Mouse (Mus musculus) brain, embryonic 14.5 days (tissue): Measurements from ENCODE around the gene Polr1d. TPM values are rescaled to one million over a fixed set of nuclear protein-coding genes. Genes with fewer than 3 reads are reported as not detected.

Experiments
- DNase-seq: peaks from one replicate; pipeline ENCODE4 v3.0.0-alpha.2; 2011; ENCODE audit warnings: low read depth
- CTCF ChIP-seq: fragments of 200-500 bp; IDR thresholded peaks from 2 replicates; pipeline ENCODE4 v1.5.1; 2012; ENCODE audit warnings: inconsistent platforms, mild to moderate bottlenecking, moderate library complexity, borderline replicate concordance; ENCODE audit not compliant: insufficient read depth, insufficient read length; ENCODE audit errors: extremely low read depth
- POLR2A ChIP-seq: fragments of 200-500 bp; IDR thresholded peaks from 2 replicates; pipeline ENCODE4 v1.6.1; 2012; ENCODE audit warnings: mild to moderate bottlenecking, inconsistent platforms, borderline replicate concordance; ENCODE audit not compliant: poor library complexity, insufficient read depth, insufficient read length, severe bottlenecking; ENCODE audit errors: extremely low read depth
- polyA plus RNA-seq: library from polyadenylated mRNA; depleted of rRNA; stranded (reverse); fragments of >200 nt; gene quantifications from 2 replicates; pipeline ENCODE4 v1.2.3, GENCODE M21; 2012; rRNA removed

The Polr1d gene
- 82.3 and 93.6 TPM in 2 replicates for polyA plus RNA-seq

- TF ChIP-seq POLR2A (no peak), CTCF (no peak)
Measured at GRCm38 (mm10) chr5:147076799-147077165, at the start of gene Polr1d. Gene Polr1d, plus strand, starts transcription at chr5:147077050.

GRCm38 (mm10) chr5:147031281-147031680 is 45.6 kb upstream of the Polr1d start:
- TF ChIP-seq POLR2A: no peak
- TF ChIP-seq CTCF: no peak
- no peak for DNase-seq

More at GRCm38 (mm10) chr5:147076799-147077165, at the start of gene Polr1d:
- DNase-seq: no peak

GRCm38 (mm10) chr5:147033155-147033554 is 43.7 kb upstream of the Polr1d start:
- DNase-seq: no peak
- TF ChIP-seq CTCF: no peak

- TF ChIP-seq POLR2A (no peak), CTCF (no peak)
- DNase-seq: no peak
Measured at GRCm38 (mm10) chr5:147034283-147034682, 42.6 kb upstream of the Polr1d start.

GRCm38 (mm10) chr5:147035301-147035700 is 41.5 kb upstream of the Polr1d start:
- TF ChIP-seq POLR2A (no peak), CTCF (no peak)
- no peak for DNase-seq

- no peak for DNase-seq
- no peak for TF ChIP-seq POLR2A
- TF ChIP-seq CTCF: no peak
Measured at GRCm38 (mm10) chr5:147036028-147036427, 40.8 kb upstream of the Polr1d start.

GRCm38 (mm10) chr5:147036661-147037060 is 40.2 kb upstream of the Polr1d start:
- DNase-seq: no peak
- TF ChIP-seq CTCF (no peak), POLR2A (no peak)

- TF ChIP-seq POLR2A (no peak), CTCF (no peak)
- DNase-seq: no peak
Measured at GRCm38 (mm10) chr5:147037601-147038000, 39.2 kb upstream of the Polr1d start.

- DNase-seq: no peak
Measured at GRCm38 (mm10) chr5:147039394-147039793, 37.5 kb upstream of the Polr1d start.

GRCm38 (mm10) chr5:147041965-147042937 is 34.6 kb upstream of the Polr1d start:
- TF ChIP-seq POLR2A: no peak
- no peak for TF ChIP-seq CTCF
- DNase-seq: peak; percentile 64

More at GRCm38 (mm10) chr5:147039394-147039793, 37.5 kb upstream of the Polr1d start:
- TF ChIP-seq POLR2A (no peak), CTCF (no peak)

- TF ChIP-seq POLR2A: no peak
- no peak for TF ChIP-seq CTCF
- peak; percentile 24 for DNase-seq
Measured at GRCm38 (mm10) chr5:147043240-147043844, 33.5 kb upstream of the Polr1d start.
